Mouse (Mus musculus) embryo, embryonic 9.5 days (tissue): ENCODE measurements around the gene Scrn3.
A peak's percentile ranks its signal among the peaks of the same experiment; 100 is the strongest.

Source experiments
- DNase-seq: peaks from one replicate; pipeline ENCODE4 v3.0.0-alpha.2; 2017; ENCODE audit errors: extremely low spot score

The Scrn3 gene

GRCm38 (mm10) chr2:73380298-73380975 lies 68.0 kb downstream of the Scrn3 start:
- DNase-seq, result no peak

GRCm38 (mm10) chr2:73385172-73385571 lies 72.8 kb downstream of the Scrn3 start:
- no peak for DNase-seq

- DNase-seq, result no peak
These were observed 73.4 kb downstream of the Scrn3 start for GRCm38 (mm10) chr2:73385641-73386355.

GRCm38 (mm10) chr2:73386356-73387046 lies 74.1 kb downstream of the Scrn3 start, which contains the start of gene Gpr155:
Gene Gpr155 (minus strand): TSS chr2:73386572.
- peak; percentile 100 for DNase-seq
